Comparison of ENCODE assay signal across 8 mouse cellular contexts in genomic region chr1:91346892-91347291, GRCm38 (mm10). TPM values are rescaled to one million over a fixed set of nuclear protein-coding genes. Genes with fewer than 3 reads are reported as not detected.
DNase-seq lines count a peak whose midpoint lies in the region; ATAC-seq and TF ChIP-seq lines count a peak whose summit lies in the region.

No protein-coding gene starts in this region.

- no peak overlapping the region for H3K4me2 ChIP-seq in embryonic facial prominence, embryonic 15.5 days (replicated peaks)
- no peak overlapping the region for H3K4me2 ChIP-seq in heart, embryonic 16.5 days (ENCODE audit: low read depth, low read length)
- H3K4me2 ChIP-seq in lung, embryonic 14.5 days = no peak overlapping the region

- no peaks in the 10 kb centered on the region for H3K36me3 ChIP-seq in ES-E14 (ENCODE audit: control insufficient read depth, insufficient read depth, low read length, poor library complexity, severe bottlenecking)
- H3K36me3 ChIP-seq in embryonic facial prominence, embryonic 15.5 days = no peaks in the 10 kb centered on the region
- H3K36me3 ChIP-seq in heart, embryonic 16.5 days (ENCODE audit: control insufficient read depth, insufficient read depth) = no peaks in the 10 kb centered on the region
- H3K36me3 ChIP-seq in lung, embryonic 14.5 days (ENCODE audit: insufficient read depth) = no peaks in the 10 kb centered on the region

- in situ Hi-C loops in ES-E14 (cut with MboI; ENCODE audit: low sequenced_read_pairs in 2 of 2, unreplicated experiment in 2 of 2) = no loop called here

- no peak overlapping the region for H3K27ac ChIP-seq in ES-E14 (ENCODE audit: insufficient read depth, low read depth, low read length, poor library complexity, severe bottlenecking)
- no peak overlapping the region for H3K27ac ChIP-seq in bone marrow, adult 2 months (ENCODE audit: control insufficient read depth, insufficient read depth, low read depth, low read length, poor library complexity)
- H3K27ac ChIP-seq in embryonic facial prominence, embryonic 15.5 days (replicated peaks) = no peak overlapping the region
- no peak overlapping the region for H3K27ac ChIP-seq in heart, embryonic 16.5 days (ENCODE audit: low read length)
- H3K27ac ChIP-seq in lung, embryonic 14.5 days (ENCODE audit: low read depth) = no peak overlapping the region

- H3K4me3 ChIP-seq in ES-E14 (ENCODE audit: insufficient read depth in 1 of 2, low read depth in 1 of 2, low read length in 2 of 2, poor library complexity in 1 of 2, severe bottlenecking in 1 of 2) = no peak overlapping the region
- H3K4me3 ChIP-seq in bone marrow, adult 2 months (replicated peaks; ENCODE audit: control insufficient read depth, low read depth, low read length) = no peak overlapping the region
- no peak overlapping the region for H3K4me3 ChIP-seq in embryonic facial prominence, embryonic 15.5 days (replicated peaks)
- no peak overlapping the region for H3K4me3 ChIP-seq in heart, embryonic 16.5 days (ENCODE audit: low read length)
- H3K4me3 ChIP-seq in lung, embryonic 14.5 days (ENCODE audit: low read depth, low read length) = no peak overlapping the region

- peak; percentile 51 for DNase-seq in ES-E14 (ENCODE audit: low read depth, low spot score)
- peak; percentile 78 for DNase-seq in kidney, postnatal 10 days
- peak; percentile 86 for DNase-seq in lung, embryonic 14.5 days
- DNase-seq in ovary, postnatal 14 days (ENCODE audit: low spot score) = peak; percentile 45
- DNase-seq in thymus, postnatal 36 days = peak; percentile 55

- peaks cover 0 to 12% of the 10 kb centered on the region in 2 experiments; a peak in 1 of 4 replicates for H3K4me1 ChIP-seq in ES-E14 (ENCODE audit: control insufficient read depth in 2 of 2, insufficient read depth in 2 of 2, low read length in 2 of 2, poor library complexity in 1 of 2)
- no peaks in the 10 kb centered on the region for H3K4me1 ChIP-seq in bone marrow, adult 2 months (ENCODE audit: control insufficient read depth, insufficient read depth, low read length)
- H3K4me1 ChIP-seq in embryonic facial prominence, embryonic 15.5 days = peaks cover 16% of the 10 kb centered on the region
- peaks cover 22% of the 10 kb centered on the region for H3K4me1 ChIP-seq in heart, embryonic 16.5 days (ENCODE audit: control insufficient read depth, insufficient read depth, low read length)
- H3K4me1 ChIP-seq in lung, embryonic 14.5 days (ENCODE audit: insufficient read depth) = peaks cover 5% of the 10 kb centered on the region; the same call in 1 of the 2 replicates

- H3K9me3 ChIP-seq in ES-E14 (ENCODE audit: control insufficient read depth, insufficient read depth, low read depth, low read length) = no peaks in the 10 kb centered on the region
- no peaks in the 10 kb centered on the region for H3K9me3 ChIP-seq in embryonic facial prominence, embryonic 15.5 days (replicated peaks)
- no peaks in the 10 kb centered on the region for H3K9me3 ChIP-seq in heart, embryonic 16.5 days (replicated peaks; ENCODE audit: control insufficient read depth, low read length)
- H3K9me3 ChIP-seq in lung, embryonic 14.5 days (ENCODE audit: low read depth, low read length) = no peaks in the 10 kb centered on the region

- 0 out of 2 replicates have a peak, but pooled peaks have one; percentile 32 for ATAC-seq in embryonic facial prominence, embryonic 15.5 days (ENCODE audit: insufficient number of reproducible peaks, low FRiP score, low TSS enrichment, low read depth)
- peak; percentile 39; the same call in 1 of the 2 replicates for ATAC-seq in heart, embryonic 16.5 days (replicated peaks; ENCODE audit: extremely low read depth, insufficient read depth, low FRiP score)
- ATAC-seq in lung, embryonic 14.5 days (ENCODE audit: insufficient read depth) = peak; percentile 50; the same call in 1 of the 2 replicates

- H3K27me3 ChIP-seq in embryonic facial prominence, embryonic 15.5 days = peaks cover 46% of the 10 kb centered on the region
- H3K27me3 ChIP-seq in heart, embryonic 16.5 days (ENCODE audit: control insufficient read depth, insufficient read depth, low read length) = peaks cover 37% of the 10 kb centered on the region
- peaks cover 41% of the 10 kb centered on the region for H3K27me3 ChIP-seq in lung, embryonic 14.5 days (ENCODE audit: insufficient read depth, low read length)

- no peak overlapping the region for H3K9ac ChIP-seq in ES-E14 (ENCODE audit: insufficient read depth, low read depth, low read length, poor library complexity, severe bottlenecking)
- no peak overlapping the region for H3K9ac ChIP-seq in embryonic facial prominence, embryonic 15.5 days
- no peak overlapping the region for H3K9ac ChIP-seq in heart, embryonic 16.5 days (ENCODE audit: low read length)
- H3K9ac ChIP-seq in lung, embryonic 14.5 days = no peak overlapping the region

- peak; percentile 89 for TF ChIP-seq CTCF in bone marrow, adult 2 months (IDR thresholded peaks at IDR 0.05; ENCODE audit: control insufficient read depth, insufficient read depth, low read length)
- TF ChIP-seq CTCF in lung, embryonic 14.5 days (IDR thresholded peaks at IDR 0.05; ENCODE audit: low read depth) = peak; percentile 94

- 34% methylated on average over 3 of the region's 3 CpGs for WGBS in bone marrow, adult 2 months
- WGBS in embryonic facial prominence, embryonic 15.5 days = 37% methylated on average over 3 of the region's 3 CpGs
- 36% methylated on average over 3 of the region's 3 CpGs for WGBS in heart, embryonic 16.5 days
- WGBS in lung, embryonic 14.5 days = 34% methylated on average over 3 of the region's 3 CpGs

- no peak for TF ChIP-seq POLR2A in bone marrow, adult 2 months (IDR thresholded peaks at IDR 0.05; ENCODE audit: borderline replicate concordance, control insufficient read depth, low read depth, low read length)

TF ChIP-seq in ES-E14, 5 proteins besides CTCF, POLR2A, EP300 and RAD21:
- TF ChIP-seq CHD2 (IDR thresholded peaks at IDR 0.05; ENCODE audit: low read depth, low read length) = no peak
- no peak for TF ChIP-seq ZNF384 (IDR thresholded peaks at IDR 0.05; ENCODE audit: low read depth, low read length)
- TF ChIP-seq HCFC1 (IDR thresholded peaks at IDR 0.05; ENCODE audit: borderline replicate concordance, insufficient read depth, low read length) = no peak
- no peak for TF ChIP-seq MAFK (IDR thresholded peaks at IDR 0.05; ENCODE audit: insufficient read depth, low read depth, low read length)
- TF ChIP-seq ZC3H11A (IDR thresholded peaks at IDR 0.05; ENCODE audit: borderline replicate concordance, low read depth, low read length) = peak; percentile 21; the same call in 1 of the 2 replicates

RNA-seq across cellular contexts. Expression of gene Klhl30, which starts 3.9 kb away (rescaled TPM):
- 1.6 and 2.2 TPM in 2 replicates for total RNA-seq in ES-E14 (2012; rRNA removed)
- not detected in 2 replicates for polyA plus RNA-seq in bone marrow, adult 2 months (2011; ENCODE audit: insufficient read depth, insufficient read length, low replicate concordance, missing spikeins)
- polyA plus RNA-seq in embryonic facial prominence, embryonic 15.5 days (2015; fragmentation: Nextera tagmentation; extraction: Ambion mirVana) = 4.4 and 6.3 TPM in 2 replicates
- polyA plus RNA-seq in heart, embryonic 16.5 days (2015; fragmentation: Nextera tagmentation; extraction: Ambion mirVana) = 51.4 and 58.4 TPM in 2 replicates
- polyA plus RNA-seq in lung, embryonic 14.5 days (2014; fragmentation: Nextera tagmentation; extraction: Ambion mirVana) = 0.08 and 1.3 TPM in 2 replicates

RNA-seq across cellular contexts. Expression of gene Erfe, which starts 19.3 kb away (rescaled TPM):
- 5.8 and 6.3 TPM in 2 replicates for total RNA-seq in ES-E14 (2012; rRNA removed)
- 0.68 and 5.2 TPM in 2 replicates for polyA plus RNA-seq in bone marrow, adult 2 months (2011; ENCODE audit: insufficient read depth, insufficient read length, low replicate concordance, missing spikeins)
- polyA plus RNA-seq in embryonic facial prominence, embryonic 15.5 days (2015; fragmentation: Nextera tagmentation; extraction: Ambion mirVana) = 2.2 and 2.4 TPM in 2 replicates
- 1.3 and 1.5 TPM in 2 replicates for polyA plus RNA-seq in heart, embryonic 16.5 days (2015; fragmentation: Nextera tagmentation; extraction: Ambion mirVana)
- polyA plus RNA-seq in lung, embryonic 14.5 days (2014; fragmentation: Nextera tagmentation; extraction: Ambion mirVana) = 2.7 TPM in 2 replicates

RNA-seq across cellular contexts. Expression of gene Espnl, which starts 25.0 kb away (rescaled TPM):
- 0.40 and 0.48 TPM in 2 replicates for total RNA-seq in ES-E14 (2012; rRNA removed)
- polyA plus RNA-seq in bone marrow, adult 2 months (2011; ENCODE audit: insufficient read depth, insufficient read length, low replicate concordance, missing spikeins) = not detected in 2 replicates
- 0.04 TPM in 1 of 2 replicates, not detected in the other for polyA plus RNA-seq in embryonic facial prominence, embryonic 15.5 days (2015; fragmentation: Nextera tagmentation; extraction: Ambion mirVana)
- polyA plus RNA-seq in heart, embryonic 16.5 days (2015; fragmentation: Nextera tagmentation; extraction: Ambion mirVana) = 0.04 and 0.07 TPM in 2 replicates
- not detected in 2 replicates for polyA plus RNA-seq in lung, embryonic 14.5 days (2014; fragmentation: Nextera tagmentation; extraction: Ambion mirVana)

RNA-seq across cellular contexts. Expression of gene Scly, which starts 48.8 kb away (rescaled TPM):
- total RNA-seq in ES-E14 (2012; rRNA removed) = 11.2 and 12.0 TPM in 2 replicates
- 24.1 and 26.7 TPM in 2 replicates for polyA plus RNA-seq in bone marrow, adult 2 months (2011; ENCODE audit: insufficient read depth, insufficient read length, low replicate concordance, missing spikeins)
- 12.7 and 14.0 TPM in 2 replicates for polyA plus RNA-seq in embryonic facial prominence, embryonic 15.5 days (2015; fragmentation: Nextera tagmentation; extraction: Ambion mirVana)
- polyA plus RNA-seq in heart, embryonic 16.5 days (2015; fragmentation: Nextera tagmentation; extraction: Ambion mirVana) = 16.0 and 17.5 TPM in 2 replicates
- 11.8 and 12.3 TPM in 2 replicates for polyA plus RNA-seq in lung, embryonic 14.5 days (2014; fragmentation: Nextera tagmentation; extraction: Ambion mirVana)

RNA-seq across cellular contexts. Expression of gene Ilkap, which starts 51.7 kb away (rescaled TPM):
- 64.9 and 71.3 TPM in 2 replicates for total RNA-seq in ES-E14 (2012; rRNA removed)
- polyA plus RNA-seq in bone marrow, adult 2 months (2011; ENCODE audit: insufficient read depth, insufficient read length, low replicate concordance, missing spikeins) = 111 and 202 TPM in 2 replicates
- 148 TPM in 2 replicates for polyA plus RNA-seq in embryonic facial prominence, embryonic 15.5 days (2015; fragmentation: Nextera tagmentation; extraction: Ambion mirVana)
- polyA plus RNA-seq in heart, embryonic 16.5 days (2015; fragmentation: Nextera tagmentation; extraction: Ambion mirVana) = 112 and 113 TPM in 2 replicates
- 140 and 144 TPM in 2 replicates for polyA plus RNA-seq in lung, embryonic 14.5 days (2014; fragmentation: Nextera tagmentation; extraction: Ambion mirVana)
